Mouse (Mus musculus): ENCODE data around the gene Dynll1.

Gene Dynll1

GRCm38 (mm10) chr5:115268266-115268665, 32.5 kb downstream of the Dynll1 start:
- no peak for DNase-seq (ENCODE audit: low spot score in 2 of 2)

- no peak for DNase-seq (ENCODE audit: low spot score in 2 of 2)
Measured at GRCm38 (mm10) chr5:115267469-115268045, 33.2 kb downstream of the Dynll1 start.

DNA sequence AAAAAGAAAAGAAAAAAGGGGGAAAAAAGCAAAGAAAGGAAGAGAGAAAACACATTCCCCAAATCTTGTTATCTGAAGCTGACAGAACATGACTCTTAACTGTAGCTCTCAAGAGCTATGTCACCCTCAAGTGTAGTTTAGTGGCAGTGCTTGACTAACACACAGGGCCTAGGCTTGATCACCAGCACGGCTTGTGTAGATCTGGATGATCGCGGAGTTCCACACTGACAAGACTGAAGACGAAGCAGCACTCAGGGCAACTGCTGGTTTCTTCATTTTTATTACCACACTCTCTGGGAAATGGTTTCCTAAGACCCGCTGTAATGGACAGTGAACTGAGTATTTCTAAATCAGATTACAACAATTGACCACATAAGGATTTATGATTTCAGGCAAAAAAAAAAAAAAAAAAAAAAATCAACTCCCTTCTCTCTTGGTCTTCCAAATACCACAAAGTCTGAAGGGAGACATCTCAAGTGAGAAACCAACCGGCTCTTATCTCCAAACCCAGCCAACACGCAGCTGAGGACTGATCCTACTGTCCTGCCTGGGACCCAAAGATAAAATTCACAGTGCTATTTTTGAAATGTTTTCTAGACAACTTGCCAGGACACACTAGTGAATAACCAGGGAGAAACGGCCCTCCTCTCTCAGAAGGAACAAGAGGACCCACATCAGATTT, 33.9 kb downstream of the Dynll1 start:
- no peak for DNase-seq (ENCODE audit: low spot score in 2 of 2)

DNA sequence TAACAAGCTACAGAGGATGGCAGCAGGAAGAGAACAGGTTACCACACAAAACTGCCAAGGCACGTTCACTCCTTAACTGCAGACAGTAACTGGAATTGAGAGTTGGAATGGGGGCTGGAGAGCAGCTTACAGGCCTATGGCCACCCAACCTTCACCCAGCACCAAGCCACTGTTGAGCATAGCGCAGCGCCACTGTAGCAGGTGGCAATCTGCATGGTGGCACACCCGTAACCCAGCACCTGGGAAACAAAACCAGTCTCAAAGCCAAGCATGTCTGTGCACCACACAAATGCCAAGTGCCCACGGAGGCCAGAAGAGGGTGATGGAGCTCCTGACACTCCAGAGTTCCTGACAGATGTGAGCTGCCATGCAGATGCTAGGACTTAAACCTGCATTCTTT, 34.5 kb downstream of the Dynll1 start:
- DNase-seq (ENCODE audit: low spot score in 2 of 2): no peak

GRCm38 (mm10) chr5:115262502-115263291, 38.1 kb downstream of the Dynll1 start:
- DNase-seq (ENCODE audit: low spot score in 2 of 2): no peak

GRCm38 (mm10) chr5:115261880-115262279, 38.9 kb downstream of the Dynll1 start:
- no peak for DNase-seq (ENCODE audit: low spot score in 2 of 2)

- DNase-seq (ENCODE audit: low spot score in 2 of 2): no peak
Measured at GRCm38 (mm10) chr5:115261141-115261540, 39.7 kb downstream of the Dynll1 start.

- no peak for DNase-seq (ENCODE audit: low spot score in 2 of 2)
Measured at GRCm38 (mm10) chr5:115260356-115260755, 40.4 kb downstream of the Dynll1 start.

- DNase-seq (ENCODE audit: low spot score in 2 of 2): no peak
Measured at GRCm38 (mm10) chr5:115256909-115257546, 43.8 kb downstream of the Dynll1 start.

- no peak for DNase-seq (ENCODE audit: low spot score in 2 of 2)
Measured at GRCm38 (mm10) chr5:115255472-115255871, 45.3 kb downstream of the Dynll1 start.
